Mouse (Mus musculus): ENCODE measurements around the gene Psmb5. TPM values are rescaled to one million over a fixed set of nuclear protein-coding genes. Genes with fewer than 3 reads are reported as not detected.

The Psmb5 gene
- polyA plus RNA-seq, 1 experiment, result 469 TPM

GRCm38 (mm10) chr14:54638210-54638609 is 20.4 kb upstream of the Psmb5 start:
- no peak for TF ChIP-seq CEBPB (IDR thresholded peaks at IDR 0.05; ENCODE audit: low read depth)
- no peak for TF ChIP-seq CTCF (IDR thresholded peaks at IDR 0.05; ENCODE audit: control insufficient read depth, insufficient read depth, insufficient read length)
- no peak for TF ChIP-seq MYOG (IDR thresholded peaks at IDR 0.05; ENCODE audit: control insufficient read depth, extremely low read depth, insufficient read length)
- TF ChIP-seq USF1 (IDR thresholded peaks at IDR 0.05; ENCODE audit: low read depth), result no peak
- no peak for TF ChIP-seq MAX (IDR thresholded peaks at IDR 0.05)
- TF ChIP-seq MYOD1 (IDR thresholded peaks at IDR 0.05; ENCODE audit: control insufficient read depth, insufficient read length, low read depth), result no peak
- TF ChIP-seq FOSL1 (IDR thresholded peaks at IDR 0.05; ENCODE audit: insufficient read depth, low read length, poor library complexity, severe bottlenecking), result no peak
- Histone ChIP-seq H3K36me3 (ENCODE audit: control insufficient read depth, insufficient read depth) (peaks cover 11% of the 10 kb centered on the region), H3K79me2 (ENCODE audit: control insufficient read depth, insufficient read depth) (no peaks in the 10 kb centered on the region), H3K4me3 (ENCODE audit: insufficient read depth, poor library complexity, severe bottlenecking) (no peak overlapping the region), H3K79me3 (ENCODE audit: low read depth) (no peaks in the 10 kb centered on the region), H3ac (ENCODE audit: control insufficient read depth, insufficient read length, low read depth) (no peak overlapping the region), H3K27me3 (ENCODE audit: control insufficient read depth, insufficient read depth, insufficient read length) (no peaks in the 10 kb centered on the region)

DNA sequence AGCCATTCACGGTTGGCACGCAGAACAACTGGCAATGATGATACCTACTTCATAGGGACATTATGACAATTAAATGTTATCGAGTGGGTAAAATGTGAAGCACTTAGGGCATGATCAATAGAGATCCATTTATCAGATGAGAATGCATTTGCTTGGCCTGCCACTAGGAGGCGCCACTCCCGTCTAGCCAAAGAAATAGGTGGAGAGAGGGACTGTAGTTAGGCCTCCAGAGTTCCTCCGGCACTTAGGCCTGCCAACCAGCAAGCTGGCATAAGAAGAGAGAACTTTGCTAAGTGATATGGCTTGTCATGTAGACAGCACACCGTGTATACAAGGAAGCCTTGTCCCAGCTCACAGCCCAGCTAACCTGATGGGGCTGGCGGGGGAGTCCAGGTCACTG is 19.1 kb upstream of the Psmb5 start:
- H3K27me3 ChIP-seq (ENCODE audit: control insufficient read depth, insufficient read depth, insufficient read length), result no peaks in the 10 kb centered on the region
- H3K79me2 ChIP-seq (ENCODE audit: control insufficient read depth, insufficient read depth), result no peaks in the 10 kb centered on the region
- TF ChIP-seq CTCF (IDR thresholded peaks at IDR 0.05; ENCODE audit: control insufficient read depth, insufficient read depth, insufficient read length), result peak; percentile 31
- TF ChIP-seq MYOG (IDR thresholded peaks at IDR 0.05; ENCODE audit: control insufficient read depth, extremely low read depth, insufficient read length), result no peak
- H3K79me3 ChIP-seq (ENCODE audit: low read depth), result no peaks in the 10 kb centered on the region
- H3K4me3 ChIP-seq (ENCODE audit: insufficient read depth, poor library complexity, severe bottlenecking), result no peak overlapping the region
- no peaks in the 10 kb centered on the region for H3K36me3 ChIP-seq (ENCODE audit: control insufficient read depth, insufficient read depth)
- H3ac ChIP-seq (ENCODE audit: control insufficient read depth, insufficient read length, low read depth), result no peak overlapping the region

DNA sequence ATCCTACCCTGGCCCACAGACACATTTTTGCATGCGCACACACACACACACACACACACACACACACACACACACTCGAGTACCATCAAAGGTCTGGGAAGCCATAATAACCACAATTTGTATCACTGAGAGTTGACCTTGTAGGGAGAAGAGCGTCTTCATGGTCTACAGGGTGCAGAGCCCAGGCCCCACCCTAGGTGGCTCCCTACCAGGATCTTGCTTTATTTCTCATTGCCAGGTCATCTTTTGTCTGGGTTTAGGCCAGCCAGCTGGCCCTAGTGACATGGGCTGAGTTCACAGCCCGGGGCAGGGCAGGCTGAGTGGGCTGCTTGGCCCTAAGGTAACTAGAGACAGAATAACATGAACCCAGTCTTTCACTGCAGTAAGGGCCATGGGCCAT is 16.4 kb upstream of the Psmb5 start:
- no peaks in the 10 kb centered on the region for H3K79me3 ChIP-seq (ENCODE audit: low read depth)
- no peak overlapping the region for H3ac ChIP-seq (ENCODE audit: control insufficient read depth, insufficient read length, low read depth)
- TF ChIP-seq CTCF (IDR thresholded peaks at IDR 0.05; ENCODE audit: control insufficient read depth, insufficient read depth, insufficient read length) (no peak), USF1 (IDR thresholded peaks at IDR 0.05; ENCODE audit: low read depth) (no peak), FOSL1 (IDR thresholded peaks at IDR 0.05; ENCODE audit: insufficient read depth, low read length, poor library complexity, severe bottlenecking) (no peak), MAX (IDR thresholded peaks at IDR 0.05) (no peak), MYOD1 (IDR thresholded peaks at IDR 0.05; ENCODE audit: control insufficient read depth, insufficient read length, low read depth) (no peak), MYOG (IDR thresholded peaks at IDR 0.05; ENCODE audit: control insufficient read depth, extremely low read depth, insufficient read length) (no peak), CEBPB (IDR thresholded peaks at IDR 0.05; ENCODE audit: low read depth) (no peak)
- H3K79me2 ChIP-seq (ENCODE audit: control insufficient read depth, insufficient read depth), result no peaks in the 10 kb centered on the region
- no peaks in the 10 kb centered on the region for H3K36me3 ChIP-seq (ENCODE audit: control insufficient read depth, insufficient read depth)
- no peak overlapping the region for H3K4me3 ChIP-seq (ENCODE audit: insufficient read depth, poor library complexity, severe bottlenecking)
- no peaks in the 10 kb centered on the region for H3K27me3 ChIP-seq (ENCODE audit: control insufficient read depth, insufficient read depth, insufficient read length)

- Histone ChIP-seq H3K36me3 (ENCODE audit: control insufficient read depth, insufficient read depth) (no peaks in the 10 kb centered on the region), H3ac (ENCODE audit: control insufficient read depth, insufficient read length, low read depth) (no peak overlapping the region), H3K79me2 (ENCODE audit: control insufficient read depth, insufficient read depth) (no peaks in the 10 kb centered on the region), H3K27me3 (ENCODE audit: control insufficient read depth, insufficient read depth, insufficient read length) (no peaks in the 10 kb centered on the region), H3K79me3 (ENCODE audit: low read depth) (no peaks in the 10 kb centered on the region), H3K4me3 (ENCODE audit: insufficient read depth, poor library complexity, severe bottlenecking) (no peak overlapping the region)
- no peak for TF ChIP-seq MYOD1 (IDR thresholded peaks at IDR 0.05; ENCODE audit: control insufficient read depth, insufficient read length, low read depth)
- TF ChIP-seq CTCF (IDR thresholded peaks at IDR 0.05; ENCODE audit: control insufficient read depth, insufficient read depth, insufficient read length), result no peak
- no peak for TF ChIP-seq CEBPB (IDR thresholded peaks at IDR 0.05; ENCODE audit: low read depth)
- no peak for TF ChIP-seq MAX (IDR thresholded peaks at IDR 0.05)
- no peak for TF ChIP-seq USF1 (IDR thresholded peaks at IDR 0.05; ENCODE audit: low read depth)
- TF ChIP-seq FOSL1 (IDR thresholded peaks at IDR 0.05; ENCODE audit: insufficient read depth, low read length, poor library complexity, severe bottlenecking), result no peak
- no peak for TF ChIP-seq MYOG (IDR thresholded peaks at IDR 0.05; ENCODE audit: control insufficient read depth, extremely low read depth, insufficient read length)
These were observed 14.4 kb upstream of the Psmb5 start for GRCm38 (mm10) chr14:54632252-54632651.

DNA sequence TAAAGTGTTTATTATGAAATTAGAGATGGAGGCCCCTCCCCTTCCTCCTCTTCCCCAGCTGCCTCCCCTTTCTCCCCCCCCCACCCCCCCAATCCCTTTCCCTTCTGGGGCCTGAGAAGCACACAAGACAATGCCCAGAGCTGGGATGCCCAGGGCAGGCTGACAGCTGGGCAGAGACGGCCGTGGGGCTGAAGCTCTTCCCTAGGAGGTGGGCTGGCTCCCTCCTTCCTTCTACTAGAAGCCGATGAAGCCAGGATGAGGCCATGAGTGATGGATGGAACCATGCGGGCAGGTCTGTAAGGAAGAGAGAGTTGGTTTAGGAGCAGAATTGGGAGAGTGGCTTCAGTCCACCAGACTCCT is 13.4 kb upstream of the Psmb5 start:
- no peak for TF ChIP-seq CEBPB (IDR thresholded peaks at IDR 0.05; ENCODE audit: low read depth)
- TF ChIP-seq MYOG (IDR thresholded peaks at IDR 0.05; ENCODE audit: control insufficient read depth, extremely low read depth, insufficient read length), result no peak
- TF ChIP-seq FOSL1 (IDR thresholded peaks at IDR 0.05; ENCODE audit: insufficient read depth, low read length, poor library complexity, severe bottlenecking), result no peak
- Histone ChIP-seq H3K79me2 (ENCODE audit: control insufficient read depth, insufficient read depth) (no peaks in the 10 kb centered on the region), H3K27me3 (ENCODE audit: control insufficient read depth, insufficient read depth, insufficient read length) (no peaks in the 10 kb centered on the region), H3K4me3 (ENCODE audit: insufficient read depth, poor library complexity, severe bottlenecking) (no peak overlapping the region), H3K36me3 (ENCODE audit: control insufficient read depth, insufficient read depth) (no peaks in the 10 kb centered on the region), H3K79me3 (ENCODE audit: low read depth) (no peaks in the 10 kb centered on the region), H3ac (ENCODE audit: control insufficient read depth, insufficient read length, low read depth) (no peak overlapping the region)

DNA sequence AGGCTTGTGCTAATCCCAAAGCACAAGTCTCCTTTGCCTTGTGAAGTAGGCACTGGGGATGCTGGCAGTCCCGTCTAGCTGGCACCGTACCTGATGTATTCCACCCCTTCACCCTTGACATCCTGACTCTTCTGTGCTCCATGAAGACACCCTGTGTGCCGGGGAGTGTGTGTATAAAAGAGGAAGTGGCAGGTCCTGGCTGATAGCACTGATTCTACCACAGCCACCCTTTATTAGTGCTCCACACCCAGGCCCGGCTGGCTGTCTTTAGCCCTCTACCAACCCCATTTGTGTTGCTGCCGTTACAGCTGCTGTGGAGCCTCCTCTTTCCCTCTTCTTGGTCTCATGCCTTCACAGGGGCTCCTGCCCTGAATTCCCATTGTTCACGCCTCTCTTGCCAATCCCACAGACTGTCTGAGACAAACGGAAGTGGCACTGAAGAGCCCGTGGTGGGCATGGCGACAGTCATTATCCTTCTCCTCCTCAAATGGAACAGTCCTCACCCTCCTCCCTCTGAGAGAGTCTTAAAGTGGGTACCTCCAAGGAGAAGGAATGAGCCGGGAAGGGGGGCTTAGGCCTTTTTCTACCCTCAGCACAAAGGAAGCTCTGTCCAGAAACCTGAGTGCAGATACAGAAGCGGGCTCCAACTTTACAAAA is 12.9 kb upstream of the Psmb5 start:
- Histone ChIP-seq H3K4me3 (ENCODE audit: insufficient read depth, poor library complexity, severe bottlenecking) (no peak overlapping the region), H3K27me3 (ENCODE audit: control insufficient read depth, insufficient read depth, insufficient read length) (no peaks in the 10 kb centered on the region), H3K79me3 (ENCODE audit: low read depth) (no peaks in the 10 kb centered on the region), H3K79me2 (ENCODE audit: control insufficient read depth, insufficient read depth) (no peaks in the 10 kb centered on the region), H3K36me3 (ENCODE audit: control insufficient read depth, insufficient read depth) (no peaks in the 10 kb centered on the region), H3ac (ENCODE audit: control insufficient read depth, insufficient read length, low read depth) (no peak overlapping the region)
- no peak for TF ChIP-seq MYOG (IDR thresholded peaks at IDR 0.05; ENCODE audit: control insufficient read depth, extremely low read depth, insufficient read length)
- TF ChIP-seq MYOD1 (IDR thresholded peaks at IDR 0.05; ENCODE audit: control insufficient read depth, insufficient read length, low read depth), result no peak
- TF ChIP-seq FOSL1 (IDR thresholded peaks at IDR 0.05; ENCODE audit: insufficient read depth, low read length, poor library complexity, severe bottlenecking), result no peak
- no peak for TF ChIP-seq CEBPB (IDR thresholded peaks at IDR 0.05; ENCODE audit: low read depth)
- no peak for TF ChIP-seq USF1 (IDR thresholded peaks at IDR 0.05; ENCODE audit: low read depth)
- no peak for TF ChIP-seq CTCF (IDR thresholded peaks at IDR 0.05; ENCODE audit: control insufficient read depth, insufficient read depth, insufficient read length)
- TF ChIP-seq MAX (IDR thresholded peaks at IDR 0.05), result no peak
